Mouse (Mus musculus): ENCODE results near the gene Aqp6. TPM values are rescaled to one million over a fixed set of nuclear protein-coding genes. Genes with fewer than 3 reads are reported as not detected.
A peak's percentile ranks its signal among the peaks of the same experiment; 100 is the strongest.

Gene Aqp6
- polyA plus RNA-seq, 1 experiment from 2014 or later = not detected

GRCm38 (mm10) chr15:99585741-99586140, 15.5 kb upstream of the Aqp6 start:
- no peak overlapping the region for H3K27ac ChIP-seq
- no peak overlapping the region for H3K4me2 ChIP-seq
- H3K4me3 ChIP-seq = no peak overlapping the region
- H3K9me3 ChIP-seq (replicated peaks) = no peaks in the 10 kb centered on the region
- no peaks in the 10 kb centered on the region for H3K36me3 ChIP-seq
- no peak for ATAC-seq (replicated peaks; ENCODE audit: insufficient number of reproducible peaks, insufficient read depth, low FRiP score, low read depth)
- peaks cover 25% of the 10 kb centered on the region for H3K4me1 ChIP-seq (replicated peaks)
- H3K27me3 ChIP-seq = peaks cover 99% of the 10 kb centered on the region
- 50% methylated on average over 6 of the region's 6 CpGs for WGBS
- no peak overlapping the region for H3K9ac ChIP-seq

- Histone ChIP-seq H3K4me2 (no peak overlapping the region), H3K4me3 (no peak overlapping the region), H3K27ac (no peak overlapping the region), H3K9ac (no peak overlapping the region), H3K27me3 (peaks cover 99% of the 10 kb centered on the region), H3K4me1 (replicated peaks) (peaks cover 29% of the 10 kb centered on the region), H3K36me3 (no peaks in the 10 kb centered on the region), H3K9me3 (replicated peaks) (no peaks in the 10 kb centered on the region)
- WGBS = 84% methylated on average over 3 of the region's 3 CpGs
- no peak for ATAC-seq (replicated peaks; ENCODE audit: insufficient number of reproducible peaks, insufficient read depth, low FRiP score, low read depth)
Observed at GRCm38 (mm10) chr15:99586525-99586924, 14.7 kb upstream of the Aqp6 start.

DNA sequence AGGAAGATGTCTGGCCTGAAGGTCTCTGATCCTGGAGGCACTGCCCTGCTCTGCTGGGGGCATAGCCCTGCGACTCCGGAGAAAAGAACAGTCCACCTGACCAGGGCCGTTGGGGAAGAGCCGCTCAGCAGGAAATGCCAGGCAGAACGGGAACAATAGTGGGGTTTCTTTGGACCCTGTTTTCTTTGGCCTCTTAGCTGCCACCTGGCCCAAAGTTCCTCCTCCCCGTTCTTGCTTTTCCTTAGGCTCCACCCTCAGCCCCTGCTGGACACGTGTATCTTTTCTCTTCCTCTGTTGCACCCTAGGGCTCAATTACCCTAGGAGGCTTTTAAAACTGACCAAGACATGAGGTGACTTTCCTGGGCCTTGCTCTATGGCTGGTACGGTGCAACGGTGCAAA, 12.0 kb upstream of the Aqp6 start:
- WGBS = 10% methylated on average over 9 of the region's 9 CpGs
- Histone ChIP-seq H3K9ac (no peak overlapping the region), H3K27me3 (peaks cover 100% of the 10 kb centered on the region), H3K27ac (no peak overlapping the region), H3K36me3 (no peaks in the 10 kb centered on the region), H3K4me2 (no peak overlapping the region), H3K4me1 (replicated peaks) (peaks cover 18% of the 10 kb centered on the region), H3K4me3 (no peak overlapping the region), H3K9me3 (replicated peaks) (no peaks in the 10 kb centered on the region)
- ATAC-seq (replicated peaks; ENCODE audit: insufficient number of reproducible peaks, insufficient read depth, low FRiP score, low read depth) = no peak

DNA sequence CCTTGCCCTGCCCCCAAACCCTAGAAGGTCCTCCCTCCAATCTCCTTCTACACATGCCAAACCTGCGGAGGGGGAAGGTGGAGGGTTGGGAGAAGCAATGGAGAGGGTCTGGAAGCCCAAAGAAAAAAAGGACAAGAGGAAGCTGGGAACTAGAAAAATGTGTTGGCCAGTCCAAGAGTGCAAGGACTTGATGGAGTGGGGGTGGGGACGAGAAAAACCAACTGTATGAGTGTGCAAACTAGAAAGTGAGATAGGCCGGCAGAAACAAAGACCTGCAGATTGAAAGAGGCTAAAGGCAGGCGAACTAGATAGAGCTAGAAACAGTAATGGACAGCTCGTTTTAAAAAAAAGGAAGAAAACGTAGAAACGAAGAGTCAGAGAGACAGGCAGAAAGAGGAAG, 11.5 kb upstream of the Aqp6 start:
- H3K9me3 ChIP-seq (replicated peaks) = no peaks in the 10 kb centered on the region
- peaks cover 14% of the 10 kb centered on the region for H3K4me1 ChIP-seq (replicated peaks)
- no peak for ATAC-seq (replicated peaks; ENCODE audit: insufficient number of reproducible peaks, insufficient read depth, low FRiP score, low read depth)
- peaks cover 100% of the 10 kb centered on the region for H3K27me3 ChIP-seq
- no peak overlapping the region for H3K4me2 ChIP-seq
- no peak overlapping the region for H3K4me3 ChIP-seq
- no peaks in the 10 kb centered on the region for H3K36me3 ChIP-seq
- H3K27ac ChIP-seq = no peak overlapping the region
- 28% methylated on average over 7 of the region's 7 CpGs for WGBS
- no peak overlapping the region for H3K9ac ChIP-seq

DNA sequence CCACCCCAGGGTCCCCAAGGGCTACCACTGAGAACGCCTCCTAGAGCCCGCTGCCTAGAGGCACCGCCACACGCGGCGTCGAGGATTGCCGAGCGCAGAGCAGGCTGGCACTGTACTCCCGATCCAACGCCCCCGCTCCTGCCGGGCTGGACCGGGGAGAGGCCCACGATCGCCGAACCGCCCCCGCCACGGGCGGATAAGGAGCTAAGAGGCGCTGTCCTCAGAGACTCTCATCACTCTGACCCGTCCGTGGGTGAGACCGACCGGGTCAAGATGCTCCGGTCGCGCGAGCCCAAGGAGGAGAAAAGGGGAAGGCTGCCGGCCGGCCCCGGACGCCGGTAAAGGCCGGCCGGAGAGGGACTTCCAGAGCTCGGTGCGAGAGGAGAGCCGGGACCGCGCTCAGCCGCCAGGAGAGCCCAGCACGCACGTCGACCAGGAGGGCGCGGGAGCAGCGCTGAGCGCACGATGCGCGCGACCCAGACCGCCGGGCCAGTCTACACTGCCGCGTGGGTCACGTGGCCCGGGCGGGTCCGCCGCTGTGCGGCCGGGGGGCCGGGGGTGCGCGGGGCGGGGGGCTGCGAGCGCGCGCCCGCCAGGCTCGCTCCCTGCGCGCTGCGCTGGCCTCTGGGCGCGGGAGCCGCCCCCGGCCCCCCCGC, 10.6 kb upstream of the Aqp6 start, which contains the start of gene Aqp5:
TSS of gene Aqp5 (plus strand) at position 354 of the 656 bp plus-strand sequence.
- H3K27ac ChIP-seq = no peak within 1 kb of the TSS

GRCm38 (mm10) chr15:99592177-99592576, 9.0 kb upstream of the Aqp6 start:
- Histone ChIP-seq H3K9me3 (replicated peaks) (no peaks in the 10 kb centered on the region), H3K27ac (no peak overlapping the region), H3K9ac (no peak overlapping the region), H3K4me3 (no peak overlapping the region), H3K4me2 (no peak overlapping the region), H3K27me3 (peaks cover 97% of the 10 kb centered on the region), H3K36me3 (no peaks in the 10 kb centered on the region), H3K4me1 (replicated peaks) (peaks cover 13% of the 10 kb centered on the region)
- 74% methylated on average over 8 of the region's 8 CpGs for WGBS
- no peak for ATAC-seq (replicated peaks; ENCODE audit: insufficient number of reproducible peaks, insufficient read depth, low FRiP score, low read depth)

More for the DNA sequence above, 10.6 kb upstream of the Aqp6 start, which contains the start of gene Aqp5:
- Histone ChIP-seq H3K4me1 (replicated peaks) (peaks cover 10% of the 10 kb centered on the region), H3K27me3 (peaks cover 100% of the 10 kb centered on the region), H3K36me3 (no peaks in the 10 kb centered on the region), H3K4me2 (peak within 1 kb of the TSS; percentile 71), H3K4me3 (peak within 1 kb of the TSS; percentile 39), H3K9ac (no peak within 1 kb of the TSS), H3K9me3 (replicated peaks) (no peaks in the 10 kb centered on the region)
- ATAC-seq (replicated peaks; ENCODE audit: insufficient number of reproducible peaks, insufficient read depth, low FRiP score, low read depth) = peak; percentile 66; the same call in 1 of the 2 replicates
- WGBS = 2% methylated on average over 54 of the region's 83 CpGs

GRCm38 (mm10) chr15:99592877-99593276, 8.3 kb upstream of the Aqp6 start:
- Histone ChIP-seq H3K4me2 (no peak overlapping the region), H3K9me3 (replicated peaks) (no peaks in the 10 kb centered on the region), H3K36me3 (no peaks in the 10 kb centered on the region), H3K27ac (no peak overlapping the region), H3K9ac (no peak overlapping the region), H3K4me3 (no peak overlapping the region), H3K4me1 (replicated peaks) (peaks cover 13% of the 10 kb centered on the region), H3K27me3 (peaks cover 97% of the 10 kb centered on the region)
- 80% methylated on average over 5 of the region's 5 CpGs for WGBS
- ATAC-seq (replicated peaks; ENCODE audit: insufficient number of reproducible peaks, insufficient read depth, low FRiP score, low read depth) = no peak

DNA sequence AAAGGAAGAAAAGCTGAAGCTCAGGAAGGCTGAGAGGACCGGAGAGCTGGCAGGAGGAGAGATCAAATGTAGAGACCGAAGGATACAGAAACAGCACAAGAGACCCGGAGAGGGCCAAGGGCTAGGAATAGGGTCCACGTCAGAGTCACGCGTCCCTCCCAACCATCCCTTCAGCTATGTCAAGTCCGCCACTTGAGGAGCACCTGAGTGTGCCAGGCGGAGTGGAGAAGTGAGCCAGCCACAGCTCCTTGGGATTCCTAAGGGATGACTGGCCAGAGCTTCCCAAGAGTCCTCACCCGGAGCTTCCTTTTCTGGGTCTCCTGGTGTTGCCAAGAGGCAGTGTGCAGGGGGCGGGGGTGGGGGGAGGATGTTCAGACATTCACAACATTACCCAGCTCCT, 6.2 kb upstream of the Aqp6 start:
- 68% methylated on average over 10 of the region's 10 CpGs for WGBS
- Histone ChIP-seq H3K4me2 (no peak overlapping the region), H3K9ac (no peak overlapping the region), H3K27me3 (peaks cover 91% of the 10 kb centered on the region), H3K36me3 (no peaks in the 10 kb centered on the region), H3K4me1 (replicated peaks) (peaks cover 19% of the 10 kb centered on the region), H3K9me3 (replicated peaks) (no peaks in the 10 kb centered on the region), H3K27ac (no peak overlapping the region), H3K4me3 (no peak overlapping the region)
- no peak for ATAC-seq (replicated peaks; ENCODE audit: insufficient number of reproducible peaks, insufficient read depth, low FRiP score, low read depth)

DNA sequence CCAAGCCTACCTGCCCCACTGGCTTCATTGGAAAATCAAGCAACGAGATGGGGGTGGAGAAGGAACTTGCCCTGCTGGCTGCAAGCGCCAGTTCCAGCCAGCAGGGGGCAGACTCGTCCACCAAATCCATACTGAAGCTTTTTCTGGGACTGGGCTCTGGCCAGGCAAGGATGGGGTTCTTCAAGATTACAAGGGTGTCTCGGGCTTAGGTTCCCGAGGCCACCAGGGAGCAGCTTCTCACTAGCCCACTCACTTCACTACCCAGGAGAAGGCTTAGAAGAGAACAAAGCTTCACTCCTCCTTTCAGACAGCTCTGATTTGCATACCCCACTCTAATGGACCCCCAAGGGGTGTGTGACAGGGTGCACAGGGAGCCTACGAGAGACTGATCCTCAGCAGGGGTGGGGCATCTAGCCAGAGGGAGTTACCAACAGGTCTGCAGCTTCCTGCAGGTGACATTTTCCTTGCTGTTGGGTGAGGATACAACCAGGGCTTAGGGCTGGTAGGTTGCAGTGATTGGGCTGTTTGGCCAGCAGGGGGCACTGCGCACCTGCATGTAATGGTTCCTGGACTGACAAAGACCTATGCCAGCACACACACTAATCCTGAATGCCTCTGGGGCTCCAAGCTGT, 5.0 kb upstream of the Aqp6 start:
- Histone ChIP-seq H3K4me1 (replicated peaks) (peaks cover 10% of the 10 kb centered on the region), H3K4me3 (no peak overlapping the region), H3K4me2 (no peak overlapping the region), H3K27me3 (peaks cover 91% of the 10 kb centered on the region), H3K9ac (no peak overlapping the region), H3K27ac (no peak overlapping the region), H3K36me3 (no peaks in the 10 kb centered on the region), H3K9me3 (replicated peaks) (no peaks in the 10 kb centered on the region)
- peak; percentile 63 for ATAC-seq (replicated peaks; ENCODE audit: insufficient number of reproducible peaks, insufficient read depth, low FRiP score, low read depth)
- WGBS = under 1% methylated on average over 7 of the region's 7 CpGs

- no peak overlapping the region for H3K4me2 ChIP-seq
- no peak overlapping the region for H3K9ac ChIP-seq
- peaks cover 15% of the 10 kb centered on the region for H3K4me1 ChIP-seq (replicated peaks)
- no peak for ATAC-seq (replicated peaks; ENCODE audit: insufficient number of reproducible peaks, insufficient read depth, low FRiP score, low read depth)
- 59% methylated on average over 7 of the region's 7 CpGs for WGBS
- H3K4me3 ChIP-seq = no peak overlapping the region
- H3K36me3 ChIP-seq = no peaks in the 10 kb centered on the region
- H3K27me3 ChIP-seq = peaks cover 90% of the 10 kb centered on the region
- H3K27ac ChIP-seq = no peak overlapping the region
- H3K9me3 ChIP-seq (replicated peaks) = no peaks in the 10 kb centered on the region
Observed at GRCm38 (mm10) chr15:99596841-99597240, 4.4 kb upstream of the Aqp6 start.

DNA sequence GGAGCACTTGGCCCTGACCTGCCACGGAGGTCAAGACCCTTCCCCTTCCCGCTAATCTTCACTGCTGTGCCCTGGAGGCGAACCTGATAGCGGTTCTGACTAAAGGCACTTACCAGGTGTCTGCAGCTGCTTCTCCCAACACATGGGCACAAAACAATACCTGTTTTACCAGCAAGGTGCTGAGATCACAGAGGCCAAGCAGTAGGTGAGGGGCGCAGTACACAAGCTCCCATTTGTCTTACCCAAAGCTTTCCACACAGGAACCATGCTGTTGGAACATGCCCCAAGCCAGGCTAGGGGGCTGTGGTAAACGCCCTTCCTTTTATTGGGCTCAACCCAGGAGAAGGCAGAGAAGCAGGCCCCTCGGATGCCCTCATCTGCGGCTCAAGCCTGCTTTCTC, 3.6 kb upstream of the Aqp6 start:
- H3K4me1 ChIP-seq (replicated peaks) = peaks cover 17% of the 10 kb centered on the region
- no peak overlapping the region for H3K4me3 ChIP-seq
- no peak overlapping the region for H3K9ac ChIP-seq
- no peaks in the 10 kb centered on the region for H3K9me3 ChIP-seq (replicated peaks)
- no peak overlapping the region for H3K4me2 ChIP-seq
- H3K27ac ChIP-seq = no peak overlapping the region
- WGBS = 52% methylated on average over 8 of the region's 8 CpGs
- peaks cover 86% of the 10 kb centered on the region for H3K27me3 ChIP-seq
- H3K36me3 ChIP-seq = no peaks in the 10 kb centered on the region
- no peak for ATAC-seq (replicated peaks; ENCODE audit: insufficient number of reproducible peaks, insufficient read depth, low FRiP score, low read depth)
